Mouse (Mus musculus): Measurements from ENCODE around the gene Ppp5c. TPM values are rescaled to one million over a fixed set of nuclear protein-coding genes. Genes with fewer than 3 reads are reported as not detected.
A peak's percentile ranks its signal among the peaks of the same experiment; 100 is the strongest.

Gene Ppp5c
- total and polyA plus RNA-seq, 3 experiments = 94.2 to 249 (median 178) TPM

DNA sequence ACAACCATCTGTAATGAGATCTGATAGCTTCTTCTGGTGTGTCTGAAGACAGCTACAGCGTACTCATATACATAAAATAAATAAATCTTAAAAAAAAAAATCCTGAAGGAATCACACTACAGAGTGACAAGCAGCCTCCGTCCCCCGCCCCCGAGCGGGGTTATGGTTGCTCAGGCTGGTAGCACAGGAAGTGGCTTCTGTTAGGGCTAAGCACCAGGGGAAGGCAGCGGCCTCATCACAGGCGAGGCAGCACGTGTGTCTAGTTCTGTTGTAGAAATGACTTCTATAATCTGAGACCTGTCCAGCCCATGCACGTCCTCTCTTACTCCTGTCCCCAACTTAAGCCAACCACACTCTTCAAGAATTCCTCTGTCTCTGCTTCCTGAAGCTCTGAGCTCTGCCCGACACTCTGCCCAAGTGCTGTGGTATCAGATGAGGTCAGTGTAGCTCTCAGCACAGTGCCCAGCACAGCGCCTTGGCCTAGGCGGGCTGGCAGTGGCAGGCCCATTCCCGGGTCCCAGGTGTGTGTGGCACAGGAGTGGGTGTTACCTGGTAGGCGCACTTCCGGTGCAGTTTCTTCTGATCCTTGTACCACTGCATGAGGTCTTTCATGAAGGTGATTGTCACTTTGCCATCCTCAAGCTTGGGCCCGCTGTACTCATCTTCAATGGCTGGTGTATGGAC is 18.3 kb downstream of the Ppp5c start:
- Histone ChIP-seq H3K4me1 (ENCODE audit: control insufficient read depth in 1 of 2, insufficient read depth in 2 of 2, low read length in 2 of 2) (no peaks in the 10 kb centered on the region), H3K27ac (ENCODE audit: control insufficient read depth, low read depth, low read length) (no peak overlapping the region), H3K4me3 (ENCODE audit: control insufficient read depth in 1 of 2, insufficient read depth in 1 of 2, low read depth in 2 of 2, low read length in 2 of 2) (no peak overlapping the region), H3K27me3 (ENCODE audit: control insufficient read depth in 1 of 2, insufficient read depth in 2 of 2, low read length in 2 of 2) (no peaks in the 10 kb centered on the region), H3K79me2 (ENCODE audit: control insufficient read depth, insufficient read depth, low read length, poor library complexity) (no peaks in the 10 kb centered on the region), H3K9ac (ENCODE audit: control insufficient read depth, low read depth, low read length, poor library complexity, severe bottlenecking) (no peak overlapping the region), H3K36me3 (ENCODE audit: control insufficient read depth in 1 of 2, insufficient read depth in 2 of 2, low read length in 2 of 2) (peaks cover 0 to 12% of the 10 kb centered on the region in 2 experiments; a peak in 2 of 4 replicates), H3K9me3 (replicated peaks; ENCODE audit: insufficient read depth, low read length) (no peaks in the 10 kb centered on the region)
- TF ChIP-seq KAT2A (conservative IDR thresholded peaks at IDR 0.05; ENCODE audit: low read depth, low read length) (no peak), SIN3A (IDR thresholded peaks at IDR 0.05; ENCODE audit: low read length) (no peak), CHD2 (IDR thresholded peaks at IDR 0.05; ENCODE audit: low read length) (no peak), TCF12 (IDR thresholded peaks at IDR 0.05; ENCODE audit: low read depth, low read length) (no peak), UBTF (IDR thresholded peaks at IDR 0.05; ENCODE audit: borderline replicate concordance, insufficient read depth, low read depth, low read length) (no peak), POLR2AphosphoS5 (IDR thresholded peaks at IDR 0.05; ENCODE audit: borderline replicate concordance, low read depth, low read length) (no peak), MAZ (IDR thresholded peaks at IDR 0.05; ENCODE audit: low read depth, low read length) (no peak), ZMIZ1 (IDR thresholded peaks at IDR 0.05; ENCODE audit: low read depth, low read length) (no peak), ELF1 (IDR thresholded peaks at IDR 0.05; ENCODE audit: low read depth, low read length) (no peak), ZNF384 (IDR thresholded peaks at IDR 0.05; ENCODE audit: low read depth, low read length) (no peak), POLR2AphosphoS2 (IDR thresholded peaks at IDR 0.05; ENCODE audit: low read length) (no peak), NELFE (IDR thresholded peaks at IDR 0.05; ENCODE audit: low read depth, low read length) (no peak), EP300 (IDR thresholded peaks at IDR 0.05; ENCODE audit: low read depth in 1 of 2, low read length in 2 of 2) (no peak), MYC (IDR thresholded peaks at IDR 0.05; ENCODE audit: low read depth, low read length) (no peak), TAL1 (IDR thresholded peaks at IDR 0.05; ENCODE audit: low read length) (no peak), MAFK (IDR thresholded peaks at IDR 0.05; ENCODE audit: borderline replicate concordance, low read depth, low read length) (no peak), ZC3H11A (IDR thresholded peaks at IDR 0.05; ENCODE audit: low read depth, low read length) (no peak), TBP (IDR thresholded peaks at IDR 0.05; ENCODE audit: low read depth, low read length) (no peak), BHLHE40 (IDR thresholded peaks at IDR 0.05; ENCODE audit: borderline replicate concordance, low read depth, low read length) (no peak)
- DNase-seq (ENCODE audit: low read depth, low spot score) = no peak

GRCm38 (mm10) chr7:17007300-17007699 is 20.4 kb downstream of the Ppp5c start:
- DNase-seq (ENCODE audit: low read depth, low spot score) = peak; percentile 34

More at GRCm38 (mm10) chr7:17007300-17007699, 20.4 kb downstream of the Ppp5c start:
- H3K4me1 ChIP-seq (ENCODE audit: control insufficient read depth in 1 of 2, insufficient read depth in 2 of 2, low read length in 2 of 2) = peaks cover 2 to 4% of the 10 kb centered on the region in 2 experiments; a peak in 2 of 4 replicates
- no peaks in the 10 kb centered on the region for H3K9me3 ChIP-seq (replicated peaks; ENCODE audit: insufficient read depth, low read length)
- no peaks in the 10 kb centered on the region for H3K79me2 ChIP-seq (ENCODE audit: control insufficient read depth, insufficient read depth, low read length, poor library complexity)
- no peak overlapping the region for H3K9ac ChIP-seq (ENCODE audit: control insufficient read depth, low read depth, low read length, poor library complexity, severe bottlenecking)
- H3K4me3 ChIP-seq (ENCODE audit: control insufficient read depth in 1 of 2, insufficient read depth in 1 of 2, low read depth in 2 of 2, low read length in 2 of 2) = no peak overlapping the region
- TF ChIP-seq SMC3 (IDR thresholded peaks at IDR 0.05; ENCODE audit: low read depth, low read length) = peak; percentile 62
- peak; percentile 28 to 74 (median 51); a peak in 5 of 6 replicates for TF ChIP-seq CTCF (IDR thresholded peaks at IDR 0.05 in 2 of 3, conservative IDR thresholded peaks at IDR 0.05 in 1 of 3; ENCODE audit: control insufficient read depth in 1 of 3, insufficient read depth in 1 of 3, low read depth in 2 of 3, low read length in 3 of 3, poor library complexity in 1 of 3, severe bottlenecking in 1 of 3)
- TF ChIP-seq RAD21 (IDR thresholded peaks at IDR 0.05; ENCODE audit: low read depth, low read length) = peak; percentile 17
- TF ChIP-seq HCFC1 (IDR thresholded peaks at IDR 0.05; ENCODE audit: low read depth, low read length) = no peak
- H3K36me3 ChIP-seq (ENCODE audit: control insufficient read depth in 1 of 2, insufficient read depth in 2 of 2, low read length in 2 of 2) = peaks cover 5 to 8% of the 10 kb centered on the region in 2 experiments; a peak in 3 of 4 replicates
- H3K27ac ChIP-seq (ENCODE audit: control insufficient read depth, low read depth, low read length) = no peak overlapping the region
- H3K27me3 ChIP-seq (ENCODE audit: control insufficient read depth in 1 of 2, insufficient read depth in 2 of 2, low read length in 2 of 2) = no peaks in the 10 kb centered on the region
